Mouse (Mus musculus) cerebellum, adult 2 months (tissue): ENCODE measurements around the gene Dhrs9. TPM values are rescaled to one million over a fixed set of nuclear protein-coding genes. Genes with fewer than 3 reads are reported as not detected.

Source experiments
- DNase-seq, 2 experiments: peaks; one replicate each; pipeline ENCODE4 v3.0.0; 2021
- H3K27ac ChIP-seq: fragments of 200-500 bp; 2 replicates; pipeline ENCODE4 v1.5.1; 2012; ENCODE audit warnings: low read length, control low read depth, inconsistent platforms; ENCODE audit not compliant: insufficient read depth
- H3K27me3 ChIP-seq: fragments of 200-500 bp; 2 replicates; pipeline ENCODE4 v1.6.1; 2012; ENCODE audit warnings: inconsistent platforms, mild to moderate bottlenecking, low read length, moderate library complexity; ENCODE audit not compliant: control insufficient read depth, insufficient read depth
- H3K4me1 ChIP-seq: fragments of 200-500 bp; 2 replicates; pipeline ENCODE4 v1.6.1; 2011; ENCODE audit warnings: low read length; ENCODE audit not compliant: control insufficient read depth, insufficient read depth
- H3K4me3 ChIP-seq: fragments of 200-500 bp; replicated peaks from 2 replicates; pipeline ENCODE3; 2011; ENCODE audit warnings: mild to moderate bottlenecking, low read depth, low read length, control low read depth; ENCODE audit not compliant: insufficient read depth
- CTCF ChIP-seq: fragments of 200-500 bp; IDR thresholded peaks from 2 replicates; pipeline ENCODE4 v1.5.1; 2011; ENCODE audit warnings: low read depth, mild to moderate bottlenecking, control low read depth, low read length, moderate library complexity, borderline replicate concordance; ENCODE audit not compliant: insufficient read depth
- POLR2A ChIP-seq: fragments of 200-500 bp; IDR thresholded peaks from 2 replicates; pipeline ENCODE4 v1.6.1; 2011; ENCODE audit warnings: low read length, control low read depth, borderline replicate concordance; ENCODE audit not compliant: insufficient read depth
- WGBS: fragments of 180-500 bp; shearing (Covaris S2); methylation state at CpG from one replicate; pipeline ENCODE4 v1.1.7; 2018; 5-methylcytosine and 5-hydroxymethylcytosine counted together
- polyA plus RNA-seq: library from polyadenylated mRNA; depleted of rRNA; stranded (reverse); fragments of >200 nt; gene quantifications from 2 replicates; pipeline ENCODE4 v1.2.3, GENCODE M21; 2012

Gene Dhrs9
- polyA plus RNA-seq, 1 experiment: not detected

- Histone ChIP-seq H3K27ac (no peak overlapping the region), H3K27me3 (no peaks in the 10 kb centered on the region), H3K4me1 (no peaks in the 10 kb centered on the region), H3K4me3 (no peak overlapping the region)
- whole genome bisulfite sequencing: 55% methylated on average over 7 of the region's 7 CpGs
- TF ChIP-seq CTCF (no peak), POLR2A (no peak)
- no peak for DNase-seq
Measured at GRCm38 (mm10) chr2:69400866-69401604, 20.8 kb downstream of the Dhrs9 start.

- WGBS: 74% methylated on average over 6 of the region's 6 CpGs
- DNase-seq: no peak
- TF ChIP-seq CTCF (no peak), POLR2A (no peak)
- H3K27me3 ChIP-seq: no peaks in the 10 kb centered on the region
- H3K27ac ChIP-seq: no peak overlapping the region
- H3K4me1 ChIP-seq: no peaks in the 10 kb centered on the region
- no peak overlapping the region for H3K4me3 ChIP-seq
Measured at GRCm38 (mm10) chr2:69401891-69402290, 21.6 kb downstream of the Dhrs9 start.

- no peaks in the 10 kb centered on the region for H3K27me3 ChIP-seq
- TF ChIP-seq POLR2A: no peak
- TF ChIP-seq CTCF: no peak
- no peaks in the 10 kb centered on the region for H3K4me1 ChIP-seq
- no peak for DNase-seq
- WGBS: 39% methylated on average over 7 of the region's 7 CpGs
- no peak overlapping the region for H3K27ac ChIP-seq
- no peak overlapping the region for H3K4me3 ChIP-seq
Measured at GRCm38 (mm10) chr2:69402309-69402708, 22.1 kb downstream of the Dhrs9 start.

DNA sequence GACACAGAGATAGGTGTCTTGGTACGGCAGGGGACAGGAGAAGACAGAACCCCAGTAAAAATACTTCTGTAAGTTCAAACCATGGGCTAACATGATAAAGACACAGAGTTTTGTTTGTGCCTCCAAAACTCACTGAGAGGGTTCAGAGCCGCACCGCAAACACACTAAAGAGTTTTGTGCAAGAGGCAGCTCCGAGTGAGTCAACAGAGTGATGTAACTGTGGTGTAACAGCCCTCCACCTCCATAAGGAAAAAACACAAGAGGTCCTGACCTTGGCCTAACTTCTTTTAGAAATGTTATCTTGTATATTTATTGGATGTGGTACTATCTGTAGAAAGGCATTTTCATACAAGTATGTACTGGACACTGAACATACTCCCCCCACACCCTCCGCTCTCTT lies 25.4 kb downstream of the Dhrs9 start:
- Histone ChIP-seq H3K4me3 (no peak overlapping the region), H3K27ac (no peak overlapping the region), H3K4me1 (no peaks in the 10 kb centered on the region), H3K27me3 (no peaks in the 10 kb centered on the region)
- TF ChIP-seq POLR2A (no peak), CTCF (no peak)
- WGBS: 97% methylated on average over 5 of the region's 5 CpGs
- no peak for DNase-seq

GRCm38 (mm10) chr2:69414539-69414938 lies 34.3 kb downstream of the Dhrs9 start:
- TF ChIP-seq CTCF (no peak), POLR2A (no peak)
- no peak for DNase-seq
- H3K4me1 ChIP-seq: no peaks in the 10 kb centered on the region
- H3K27ac ChIP-seq: no peak overlapping the region
- no peaks in the 10 kb centered on the region for H3K27me3 ChIP-seq
- H3K4me3 ChIP-seq: no peak overlapping the region
- 94% methylated on average over 10 of the region's 10 CpGs for WGBS

DNA sequence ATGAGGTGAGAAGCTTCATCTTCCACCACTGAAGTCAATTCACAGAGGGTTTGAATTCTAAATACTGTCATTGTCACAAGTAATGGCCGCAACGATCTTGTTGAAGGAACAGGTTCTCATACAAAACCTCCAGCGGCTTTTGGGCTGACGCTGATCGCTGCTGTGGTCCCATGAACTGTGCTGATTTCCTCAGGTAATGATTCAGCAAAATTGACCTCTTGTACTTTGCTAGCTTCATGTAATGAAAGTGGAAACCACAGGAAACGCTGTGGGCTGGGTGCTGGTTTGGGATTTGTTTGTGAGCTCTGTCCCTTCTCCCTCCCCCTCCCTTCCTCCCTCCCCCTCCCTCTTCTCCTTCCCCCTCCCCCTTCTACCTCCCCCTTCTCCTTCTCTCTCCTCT lies 34.8 kb downstream of the Dhrs9 start:
- Histone ChIP-seq H3K4me3 (no peak overlapping the region), H3K27me3 (no peaks in the 10 kb centered on the region), H3K27ac (no peak overlapping the region), H3K4me1 (no peaks in the 10 kb centered on the region)
- TF ChIP-seq CTCF: no peak
- TF ChIP-seq POLR2A: no peak
- no peak for DNase-seq
- WGBS: 87% methylated on average over 6 of the region's 6 CpGs

DNA sequence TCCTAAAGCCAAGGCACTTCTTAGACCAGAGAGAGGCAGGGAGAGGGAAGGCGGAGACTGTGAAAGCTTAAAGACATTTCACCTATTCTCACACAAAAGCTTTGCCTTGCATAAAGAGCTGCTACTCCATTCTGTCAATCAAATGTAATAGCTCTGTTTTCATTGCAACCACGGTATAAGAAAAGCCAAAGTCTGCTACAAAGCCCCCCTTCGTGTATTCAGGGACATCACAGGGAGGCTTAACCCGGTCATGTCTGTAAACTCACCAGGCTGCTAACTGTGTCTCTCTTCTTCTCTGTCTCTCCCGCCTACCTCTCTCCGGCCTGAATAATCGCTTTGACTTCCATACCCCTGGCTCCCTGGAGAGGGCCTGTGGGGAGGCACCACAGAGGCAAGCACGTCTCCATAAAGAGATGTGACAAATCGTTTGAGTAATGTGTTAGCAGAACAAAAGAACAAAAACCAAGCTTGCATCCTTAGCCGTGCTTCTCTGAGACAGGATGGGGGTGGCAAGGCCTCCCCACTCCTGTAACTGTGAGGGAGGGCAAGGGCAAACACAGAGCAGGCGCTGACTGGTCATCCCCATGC lies 38.1 kb downstream of the Dhrs9 start:
- TF ChIP-seq POLR2A (no peak), CTCF (no peak)
- WGBS: 15% methylated on average over 11 of the region's 11 CpGs
- no peak overlapping the region for H3K27ac ChIP-seq

GRCm38 (mm10) chr2:69424829-69425228 lies 44.6 kb downstream of the Dhrs9 start:
- Histone ChIP-seq H3K4me1 (no peaks in the 10 kb centered on the region), H3K27me3 (no peaks in the 10 kb centered on the region), H3K4me3 (no peak overlapping the region), H3K27ac (no peak overlapping the region)
- WGBS: 62% methylated on average over 5 of the region's 5 CpGs
- DNase-seq: no peak
- TF ChIP-seq POLR2A: no peak
- no peak for TF ChIP-seq CTCF

More for the DNA sequence above, 38.1 kb downstream of the Dhrs9 start:
- Histone ChIP-seq H3K27me3 (no peaks in the 10 kb centered on the region), H3K4me1 (no peaks in the 10 kb centered on the region), H3K4me3 (no peak overlapping the region)
- DNase-seq: no peak
